Mouse (Mus musculus): ENCODE measurements at regions not wholly inside any gene's neighbourhood (a gene's known extent, or its start where the extent isn't known, plus 50 kb on each side); places are given as distances from the start of the nearest gene placed in this dataset.

- Histone ChIP-seq H3K4me3 (replicated peaks; ENCODE audit: extremely low read depth, low read depth, low read length) (no peak overlapping the region), H3K4me1 (ENCODE audit: control insufficient read depth, insufficient read depth, low read length) (peaks cover 14% of the 10 kb centered on the region)
- WGBS, result 40% methylated on average over 10 of the region's 10 CpGs
- DNase-seq, result no peak
- no peak for TF ChIP-seq POLR2A (IDR thresholded peaks at IDR 0.05; ENCODE audit: borderline replicate concordance, extremely low read depth, low read depth, low read length)
- no peak for TF ChIP-seq CTCF (IDR thresholded peaks at IDR 0.05; ENCODE audit: insufficient read depth, low read length)
Measured at GRCm38 (mm10) chr2:148519689-148520290, 76.4 kb upstream of the Cd93 start.

DNA sequence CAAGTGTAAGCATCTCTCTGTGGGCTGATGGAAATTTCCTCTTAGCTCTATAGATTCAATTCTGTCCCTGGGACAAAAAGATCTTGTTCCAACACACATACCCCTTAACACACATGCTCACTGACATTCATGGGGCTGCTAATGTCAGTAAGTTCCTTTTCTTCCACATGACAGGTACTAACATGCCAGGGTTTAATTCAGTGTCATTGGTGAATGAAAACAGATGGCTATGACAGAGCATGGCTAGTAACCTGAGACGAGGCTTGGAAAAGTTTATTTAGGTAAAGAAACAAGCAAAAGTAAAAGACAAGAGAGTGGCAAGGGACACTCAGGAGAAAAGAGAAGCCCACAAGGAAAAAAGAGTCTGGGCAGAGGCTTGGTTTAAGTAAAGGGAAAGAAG, 74.5 kb upstream of the Cd93 start:
- TF ChIP-seq POLR2A (IDR thresholded peaks at IDR 0.05; ENCODE audit: borderline replicate concordance, extremely low read depth, low read depth, low read length), result no peak
- TF ChIP-seq CTCF (IDR thresholded peaks at IDR 0.05; ENCODE audit: insufficient read depth, low read length), result no peak
- 62% methylated on average over 1 of the region's 1 CpGs for WGBS
- H3K4me3 ChIP-seq (replicated peaks; ENCODE audit: extremely low read depth, low read depth, low read length), result no peak overlapping the region
- DNase-seq, result no peak
- peaks cover 14% of the 10 kb centered on the region for H3K4me1 ChIP-seq (ENCODE audit: control insufficient read depth, insufficient read depth, low read length)

GRCm38 (mm10) chr2:148510008-148510681, 66.8 kb upstream of the Cd93 start:
- DNase-seq, result no peak
- Histone ChIP-seq H3K4me3 (replicated peaks; ENCODE audit: extremely low read depth, low read depth, low read length) (no peak overlapping the region), H3K4me1 (ENCODE audit: control insufficient read depth, insufficient read depth, low read length) (peaks cover 19% of the 10 kb centered on the region)
- no peak for TF ChIP-seq POLR2A (IDR thresholded peaks at IDR 0.05; ENCODE audit: borderline replicate concordance, extremely low read depth, low read depth, low read length)
- 78% methylated on average over 13 of the region's 13 CpGs for WGBS

- Histone ChIP-seq H3K4me1 (ENCODE audit: control insufficient read depth, insufficient read depth, low read length) (peaks cover 22% of the 10 kb centered on the region), H3K4me3 (replicated peaks; ENCODE audit: extremely low read depth, low read depth, low read length) (no peak overlapping the region)
- 66% methylated on average over 4 of the region's 4 CpGs for WGBS
- DNase-seq, result no peak
- TF ChIP-seq POLR2A (IDR thresholded peaks at IDR 0.05; ENCODE audit: borderline replicate concordance, extremely low read depth, low read depth, low read length), result no peak
- no peak for TF ChIP-seq CTCF (IDR thresholded peaks at IDR 0.05; ENCODE audit: insufficient read depth, low read length)
Measured at GRCm38 (mm10) chr2:148509357-148509756, 66.0 kb upstream of the Cd93 start.

GRCm38 (mm10) chr2:148507523-148507922, 64.2 kb upstream of the Cd93 start:
- H3K4me3 ChIP-seq (replicated peaks; ENCODE audit: extremely low read depth, low read depth, low read length), result no peak overlapping the region
- TF ChIP-seq CTCF (IDR thresholded peaks at IDR 0.05; ENCODE audit: insufficient read depth, low read length) (no peak), POLR2A (IDR thresholded peaks at IDR 0.05; ENCODE audit: borderline replicate concordance, extremely low read depth, low read depth, low read length) (no peak)
- DNase-seq, result no peak
- H3K4me1 ChIP-seq (ENCODE audit: control insufficient read depth, insufficient read depth, low read length), result peaks cover 26% of the 10 kb centered on the region

DNA sequence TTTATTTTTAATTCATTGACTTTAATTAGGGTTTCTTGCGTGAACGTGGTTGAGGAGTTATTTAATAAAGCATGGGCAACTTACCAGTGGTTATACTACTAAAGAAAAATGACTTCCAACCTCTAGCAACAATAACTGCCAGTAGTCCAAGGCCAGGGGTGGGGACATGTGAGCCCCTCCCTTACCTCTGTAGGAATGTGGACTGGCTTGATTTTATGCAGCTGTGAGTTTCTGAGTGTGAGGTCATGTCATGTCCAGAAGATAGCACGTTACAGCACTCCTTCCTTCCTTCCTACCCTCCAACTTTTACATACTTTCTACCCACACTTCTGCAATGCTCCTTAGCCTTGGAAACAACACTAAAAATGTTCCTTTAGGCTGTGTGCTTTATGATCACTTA, 63.6 kb upstream of the Cd93 start:
- 48% methylated on average over 3 of the region's 3 CpGs for WGBS
- TF ChIP-seq CTCF (IDR thresholded peaks at IDR 0.05; ENCODE audit: insufficient read depth, low read length) (no peak), POLR2A (IDR thresholded peaks at IDR 0.05; ENCODE audit: borderline replicate concordance, extremely low read depth, low read depth, low read length) (no peak)
- Histone ChIP-seq H3K4me3 (replicated peaks; ENCODE audit: extremely low read depth, low read depth, low read length) (no peak overlapping the region), H3K4me1 (ENCODE audit: control insufficient read depth, insufficient read depth, low read length) (peaks cover 30% of the 10 kb centered on the region)
- DNase-seq, result no peak

DNA sequence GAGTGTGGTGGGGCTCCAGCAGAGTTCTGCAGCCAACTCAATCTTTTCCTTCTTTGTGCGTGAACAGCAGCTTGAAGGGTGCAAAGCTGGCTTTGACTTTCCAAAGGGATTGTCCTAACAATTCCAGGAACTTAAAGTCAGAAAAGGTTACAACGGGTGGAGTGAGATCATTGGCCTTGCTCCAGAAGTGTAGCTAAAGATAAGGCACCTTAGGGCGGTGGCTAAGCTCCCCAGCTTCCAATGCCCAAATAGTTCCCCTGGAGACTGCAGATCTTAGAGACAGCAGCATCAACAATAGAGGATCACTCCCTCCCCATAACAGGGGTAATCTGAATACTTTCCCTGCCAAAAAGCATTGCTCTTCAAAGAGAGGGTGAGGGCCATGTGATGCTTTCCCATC, 62.3 kb upstream of the Cd93 start:
- WGBS, result 30% methylated on average over 3 of the region's 3 CpGs
- no peak for DNase-seq
- H3K4me1 ChIP-seq (ENCODE audit: control insufficient read depth, insufficient read depth, low read length), result peaks cover 30% of the 10 kb centered on the region
- H3K4me3 ChIP-seq (replicated peaks; ENCODE audit: extremely low read depth, low read depth, low read length), result no peak overlapping the region
- TF ChIP-seq POLR2A (IDR thresholded peaks at IDR 0.05; ENCODE audit: borderline replicate concordance, extremely low read depth, low read depth, low read length), result no peak
- no peak for TF ChIP-seq CTCF (IDR thresholded peaks at IDR 0.05; ENCODE audit: insufficient read depth, low read length)

DNA sequence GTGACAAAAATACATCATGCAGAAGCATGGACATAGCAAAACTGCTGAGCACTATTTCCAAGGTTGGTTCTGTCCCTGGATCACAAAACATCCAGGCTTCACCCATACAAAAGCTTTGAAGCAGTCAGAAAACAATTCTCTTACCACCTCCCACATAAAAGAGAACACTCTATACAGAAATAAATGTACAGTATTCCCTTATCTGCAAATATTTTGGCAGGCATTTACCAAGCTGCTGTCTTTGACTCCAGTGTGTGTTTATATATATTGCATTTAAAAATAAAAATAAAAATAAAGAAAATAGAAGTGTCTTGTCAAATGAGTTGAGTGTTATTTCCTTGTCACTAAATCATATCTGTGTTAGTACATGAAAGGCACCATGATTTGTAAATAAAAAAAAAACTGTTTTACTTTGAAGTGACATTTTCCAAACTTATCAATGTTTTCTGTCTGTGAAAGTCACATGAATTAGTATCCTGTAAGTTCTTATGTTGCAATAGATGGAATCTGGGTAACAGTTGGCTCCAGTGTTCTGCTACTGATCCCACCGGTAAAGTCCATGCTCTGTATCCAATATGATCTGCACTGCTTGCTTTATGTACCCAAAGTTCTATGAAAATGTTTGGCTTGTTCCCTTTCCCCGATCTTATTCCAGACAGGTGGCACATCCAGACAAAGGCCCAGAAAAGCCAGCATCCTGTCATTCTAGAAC, 59.9 kb upstream of the Cd93 start:
- Histone ChIP-seq H3K4me3 (replicated peaks; ENCODE audit: extremely low read depth, low read depth, low read length) (no peak overlapping the region), H3K4me1 (ENCODE audit: control insufficient read depth, insufficient read depth, low read length) (peaks cover 19% of the 10 kb centered on the region)
- no peak for DNase-seq
- TF ChIP-seq POLR2A (IDR thresholded peaks at IDR 0.05; ENCODE audit: borderline replicate concordance, extremely low read depth, low read depth, low read length) (no peak), CTCF (IDR thresholded peaks at IDR 0.05; ENCODE audit: insufficient read depth, low read length) (no peak)
- 70% methylated on average over 2 of the region's 2 CpGs for WGBS

- Histone ChIP-seq H3K4me3 (replicated peaks; ENCODE audit: extremely low read depth, low read depth, low read length) (no peak overlapping the region), H3K4me1 (ENCODE audit: control insufficient read depth, insufficient read depth, low read length) (peaks cover 19% of the 10 kb centered on the region)
- no peak for DNase-seq
- WGBS, result 50% methylated on average over 2 of the region's 2 CpGs
- TF ChIP-seq POLR2A (IDR thresholded peaks at IDR 0.05; ENCODE audit: borderline replicate concordance, extremely low read depth, low read depth, low read length) (no peak), CTCF (IDR thresholded peaks at IDR 0.05; ENCODE audit: insufficient read depth, low read length) (no peak)
Measured at GRCm38 (mm10) chr2:148502321-148502720, 59.0 kb upstream of the Cd93 start.

Data from lung, adult 2 months (tissue).